Comparison of ENCODE assay signal across 9 mouse cellular contexts in genomic region chr10:76731621-76732239, GRCm38 (mm10). TPM values are rescaled to one million over a fixed set of nuclear protein-coding genes. Genes with fewer than 3 reads are reported as not detected.
A peak's percentile ranks its signal among the peaks of the same experiment; 100 is the strongest.
DNase-seq lines count a peak whose midpoint lies in the region; ATAC-seq lines count a peak whose summit lies in the region.
"Had no signal": no experiment of that assay in that cellular context is flagged by ENCODE, and none has a peak within 500 bp of the region (broad histone marks: within the 10 kb centered on the region; RNA-seq: fewer than 3 reads in every experiment).

No protein-coding gene starts in this region.

- 38% methylated on average over 20 of the region's 20 CpGs for WGBS in lung, embryonic 15.5 days
- WGBS in embryonic facial prominence, embryonic 13.5 days: 52% methylated on average over 20 of the region's 20 CpGs
- 64% methylated on average over 20 of the region's 20 CpGs for WGBS in hindbrain, embryonic 16.5 days
- WGBS in neural tube, embryonic 15.5 days: 66% methylated on average over 20 of the region's 20 CpGs
- 67% methylated on average over 20 of the region's 20 CpGs for WGBS in midbrain, embryonic 16.5 days

- DNase-seq in lung, postnatal 25 days (ENCODE audit: low spot score): no peak
- DNase-seq in spleen, postnatal 36 days (ENCODE audit: low spot score in 2 of 2): no peak
- DNase-seq in MN1 (ENCODE audit: low spot score): no peak

- ATAC-seq in lung, embryonic 15.5 days (ENCODE audit: borderline replicate concordance, extremely low read depth, low FRiP score, low TSS enrichment): no peak
- ATAC-seq in embryonic facial prominence, embryonic 13.5 days (ENCODE audit: insufficient number of reproducible peaks, insufficient read depth, low FRiP score, low TSS enrichment, low read depth): no peak
- no peak for ATAC-seq in hindbrain, embryonic 16.5 days
- ATAC-seq in neural tube, embryonic 15.5 days (ENCODE audit: low FRiP score): no peak
- ATAC-seq in midbrain, embryonic 16.5 days: no peak

- H3K4me2 ChIP-seq in lung, embryonic 15.5 days: no peak overlapping the region
- H3K4me2 ChIP-seq in embryonic facial prominence, embryonic 13.5 days: no peak overlapping the region
- H3K4me2 ChIP-seq in hindbrain, embryonic 16.5 days (ENCODE audit: low read length): no peak overlapping the region
- H3K4me2 ChIP-seq in neural tube, embryonic 15.5 days: no peak overlapping the region
- no peak overlapping the region for H3K4me2 ChIP-seq in midbrain, embryonic 16.5 days (ENCODE audit: low read length)

- peaks cover 53% of the 10 kb centered on the region for H3K4me1 ChIP-seq in lung, embryonic 15.5 days
- peaks cover 78% of the 10 kb centered on the region for H3K4me1 ChIP-seq in embryonic facial prominence, embryonic 13.5 days
- peaks cover 11% of the 10 kb centered on the region for H3K4me1 ChIP-seq in hindbrain, embryonic 16.5 days (ENCODE audit: control insufficient read depth, insufficient read depth, low read depth, low read length)
- peaks cover 30% of the 10 kb centered on the region for H3K4me1 ChIP-seq in neural tube, embryonic 15.5 days
- peaks cover 10% of the 10 kb centered on the region for H3K4me1 ChIP-seq in midbrain, embryonic 16.5 days (ENCODE audit: control insufficient read depth, insufficient read depth, low read length)

- 0 out of 2 replicates have a peak overlapping the region, but pooled peaks have one; percentile 6 for H3K9ac ChIP-seq in lung, embryonic 15.5 days
- 0 out of 2 replicates have a peak overlapping the region, but pooled peaks have one; percentile 8 for H3K9ac ChIP-seq in embryonic facial prominence, embryonic 13.5 days
- no peak overlapping the region for H3K9ac ChIP-seq in hindbrain, embryonic 16.5 days (ENCODE audit: low read depth, low read length)
- no peak overlapping the region for H3K9ac ChIP-seq in neural tube, embryonic 15.5 days (replicated peaks)
- no peak overlapping the region for H3K9ac ChIP-seq in midbrain, embryonic 16.5 days (ENCODE audit: low read depth, low read length)

- peak overlapping the region; percentile 94 for H3K27ac ChIP-seq in lung, embryonic 15.5 days
- peak overlapping the region; percentile 96 for H3K27ac ChIP-seq in embryonic facial prominence, embryonic 13.5 days
- H3K27ac ChIP-seq in hindbrain, embryonic 16.5 days (ENCODE audit: low read depth, low read length): 0 out of 2 replicates have a peak overlapping the region, but pooled peaks have one; percentile 15
- H3K27ac ChIP-seq in neural tube, embryonic 15.5 days (replicated peaks): peak overlapping the region; percentile 64
- no peak overlapping the region for H3K27ac ChIP-seq in midbrain, embryonic 16.5 days (ENCODE audit: low read length)

- no peak overlapping the region for H3K4me3 ChIP-seq in lung, embryonic 15.5 days
- no peak overlapping the region for H3K4me3 ChIP-seq in embryonic facial prominence, embryonic 13.5 days
- no peak overlapping the region for H3K4me3 ChIP-seq in hindbrain, embryonic 16.5 days (ENCODE audit: low read length)
- no peak overlapping the region for H3K4me3 ChIP-seq in neural tube, embryonic 15.5 days (replicated peaks)
- no peak overlapping the region for H3K4me3 ChIP-seq in midbrain, embryonic 16.5 days (ENCODE audit: low read depth, low read length)
- H3K4me3 ChIP-seq: erythroblast, embryonic 14.5 days had no signal

- H3K27me3 ChIP-seq in lung, embryonic 15.5 days: no peaks in the 10 kb centered on the region
- H3K27me3 ChIP-seq in embryonic facial prominence, embryonic 13.5 days: no peaks in the 10 kb centered on the region
- H3K27me3 ChIP-seq in hindbrain, embryonic 16.5 days (replicated peaks; ENCODE audit: control insufficient read depth, insufficient read depth, low read length): no peaks in the 10 kb centered on the region
- H3K27me3 ChIP-seq in neural tube, embryonic 15.5 days (replicated peaks): no peaks in the 10 kb centered on the region
- no peaks in the 10 kb centered on the region for H3K27me3 ChIP-seq in midbrain, embryonic 16.5 days (ENCODE audit: control insufficient read depth, insufficient read depth, low read depth, low read length)

- no peaks in the 10 kb centered on the region for H3K36me3 ChIP-seq in lung, embryonic 15.5 days
- no peaks in the 10 kb centered on the region for H3K36me3 ChIP-seq in embryonic facial prominence, embryonic 13.5 days
- H3K36me3 ChIP-seq in hindbrain, embryonic 16.5 days (ENCODE audit: control insufficient read depth, insufficient read depth, low read length): no peaks in the 10 kb centered on the region
- no peaks in the 10 kb centered on the region for H3K36me3 ChIP-seq in neural tube, embryonic 15.5 days
- H3K36me3 ChIP-seq in midbrain, embryonic 16.5 days (ENCODE audit: control insufficient read depth, insufficient read depth, low read length): no peaks in the 10 kb centered on the region

- no peaks in the 10 kb centered on the region for H3K9me3 ChIP-seq in lung, embryonic 15.5 days
- H3K9me3 ChIP-seq in embryonic facial prominence, embryonic 13.5 days: no peaks in the 10 kb centered on the region
- no peaks in the 10 kb centered on the region for H3K9me3 ChIP-seq in hindbrain, embryonic 16.5 days (ENCODE audit: control insufficient read depth, low read length)
- H3K9me3 ChIP-seq in neural tube, embryonic 15.5 days (replicated peaks): no peaks in the 10 kb centered on the region
- no peaks in the 10 kb centered on the region for H3K9me3 ChIP-seq in midbrain, embryonic 16.5 days (replicated peaks; ENCODE audit: control insufficient read depth, low read length, poor library complexity, severe bottlenecking)

RNA-seq across cellular contexts. Expression of gene Col6a1, which starts 5.8 kb away (rescaled TPM):
- 284 and 300 TPM in 2 replicates for polyA plus RNA-seq in lung, embryonic 15.5 days (2015; fragmentation: Nextera tagmentation; extraction: Ambion mirVana)
- polyA plus RNA-seq in embryonic facial prominence, embryonic 13.5 days (2015; fragmentation: Nextera tagmentation; extraction: Ambion mirVana): 174 and 175 TPM in 2 replicates
- 26.5 and 43.1 TPM in 2 replicates for polyA plus RNA-seq in hindbrain, embryonic 16.5 days (2015; fragmentation: Nextera tagmentation; extraction: Ambion mirVana)
- polyA plus RNA-seq in neural tube, embryonic 15.5 days (2015; fragmentation: Nextera tagmentation; extraction: Ambion mirVana): 34.3 and 67.0 TPM in 2 replicates
- 14.0 and 17.0 TPM in 2 replicates for polyA plus RNA-seq in midbrain, embryonic 16.5 days (2015; fragmentation: Nextera tagmentation; extraction: Ambion mirVana)
- polyA plus RNA-seq: erythroblast, embryonic 14.5 days had no signal

Comparison
In these comparisons a context has a peak if more than half of its experiments do, and no peak if none do; other contexts are left out.
1. H3K9ac ChIP-seq: peak in lung, embryonic 15.5 days (single experiment) and embryonic facial prominence, embryonic 13.5 days (single experiment); none in hindbrain, embryonic 16.5 days (single experiment), neural tube, embryonic 15.5 days (single experiment) and midbrain, embryonic 16.5 days (single experiment).